Mouse (Mus musculus): ENCODE measurements around the gene Gm9495.
"Not testable (repeated sequence)": the region's sequence is repeated elsewhere in the genome, so short reads cannot be mapped to it uniquely, and the experiment has no call there.

- TF ChIP-seq CTCF (IDR thresholded peaks at IDR 0.05; ENCODE audit: borderline replicate concordance, insufficient read depth, low read length); POLR2A (IDR thresholded peaks at IDR 0.05; ENCODE audit: low read depth, low read length): not testable (repeated sequence)
These were observed at the start of gene Gm9495 for GRCm38 (mm10) chr8:69453465-69453864.

Data from embryonic fibroblast, embryonic 13.5 days (primary cell).